Mouse (Mus musculus): Measurements from ENCODE around the gene Kcnk5.
A peak's percentile ranks its signal among the peaks of the same experiment; 100 is the strongest.

The Kcnk5 gene

GRCm38 (mm10) chr14:20211754-20212601 is 30.4 kb upstream of the Kcnk5 start:
- TF ChIP-seq GATA4 (IDR thresholded peaks at IDR 0.05; ENCODE audit: insufficient replicate concordance, low read length): no peak

GRCm38 (mm10) chr14:20209926-20210325 is 28.3 kb upstream of the Kcnk5 start:
- TF ChIP-seq GATA4 (IDR thresholded peaks at IDR 0.05; ENCODE audit: insufficient replicate concordance, low read length): no peak

- TF ChIP-seq GATA4 (IDR thresholded peaks at IDR 0.05; ENCODE audit: insufficient replicate concordance, low read length): peak; percentile 89; the same call in 1 of the 2 replicates
Observed at GRCm38 (mm10) chr14:20208435-20208834, 26.8 kb upstream of the Kcnk5 start.

- TF ChIP-seq GATA4 (IDR thresholded peaks at IDR 0.05; ENCODE audit: insufficient replicate concordance, low read length): no peak
Observed at GRCm38 (mm10) chr14:20205747-20206146, 24.1 kb upstream of the Kcnk5 start.

- no peak for TF ChIP-seq GATA4 (IDR thresholded peaks at IDR 0.05; ENCODE audit: insufficient replicate concordance, low read length)
Observed at GRCm38 (mm10) chr14:20203301-20203700, 21.7 kb upstream of the Kcnk5 start.

- no peak for TF ChIP-seq GATA4 (IDR thresholded peaks at IDR 0.05; ENCODE audit: insufficient replicate concordance, low read length)
Observed at GRCm38 (mm10) chr14:20202655-20203181, 21.1 kb upstream of the Kcnk5 start.

GRCm38 (mm10) chr14:20201066-20201683 is 19.6 kb upstream of the Kcnk5 start:
- TF ChIP-seq GATA4 (IDR thresholded peaks at IDR 0.05; ENCODE audit: insufficient replicate concordance, low read length): no peak

- TF ChIP-seq GATA4 (IDR thresholded peaks at IDR 0.05; ENCODE audit: insufficient replicate concordance, low read length): no peak
Observed at GRCm38 (mm10) chr14:20193103-20193715, 11.6 kb upstream of the Kcnk5 start.

GRCm38 (mm10) chr14:20191136-20191735 is 9.6 kb upstream of the Kcnk5 start:
- TF ChIP-seq GATA4 (IDR thresholded peaks at IDR 0.05; ENCODE audit: insufficient replicate concordance, low read length): no peak

- TF ChIP-seq GATA4 (IDR thresholded peaks at IDR 0.05; ENCODE audit: insufficient replicate concordance, low read length): no peak
Observed at GRCm38 (mm10) chr14:20189751-20190150, 8.1 kb upstream of the Kcnk5 start.

GRCm38 (mm10) chr14:20185426-20185825 is 3.8 kb upstream of the Kcnk5 start:
- TF ChIP-seq GATA4 (IDR thresholded peaks at IDR 0.05; ENCODE audit: insufficient replicate concordance, low read length): no peak

GRCm38 (mm10) chr14:20183701-20184100 is 2.1 kb upstream of the Kcnk5 start:
- TF ChIP-seq GATA4 (IDR thresholded peaks at IDR 0.05; ENCODE audit: insufficient replicate concordance, low read length): no peak

GRCm38 (mm10) chr14:20182596-20182995 is 987 bp upstream of the Kcnk5 start:
- no peak for TF ChIP-seq GATA4 (IDR thresholded peaks at IDR 0.05; ENCODE audit: insufficient replicate concordance, low read length)

GRCm38 (mm10) chr14:20180751-20181162 is 852 bp downstream of the Kcnk5 start:
- no peak for TF ChIP-seq GATA4 (IDR thresholded peaks at IDR 0.05; ENCODE audit: insufficient replicate concordance, low read length)

- TF ChIP-seq GATA4 (IDR thresholded peaks at IDR 0.05; ENCODE audit: insufficient replicate concordance, low read length): peak; percentile 81; the same call in 1 of the 2 replicates
Observed at GRCm38 (mm10) chr14:20180304-20180703, 1.3 kb downstream of the Kcnk5 start.
